Mouse (Mus musculus) heart, postnatal 10 days (tissue): Measurements from ENCODE around the gene Ush1g. TPM values are rescaled to one million over a fixed set of nuclear protein-coding genes. Genes with fewer than 3 reads are reported as not detected.
A peak's percentile ranks its signal among the peaks of the same experiment; 100 is the strongest.

ENCODE experiments used
- DNase-seq, 2 experiments: peaks; one replicate each; pipeline ENCODE4 v3.0.0; 2021
- intact Hi-C: fragments of 180-260 bp; cut with DNase I; formaldehyde crosslinking; loops from one replicate; pipeline ENCODE4 v1.15.1; 2025
- total RNA-seq, 2 experiments: library from RNA; stranded (reverse); gene quantifications; 2 replicates each; pipeline ENCODE4 v1.2.3; 2021

Gene Ush1g
- total RNA-seq, 2 experiments from 2014 or later = 0.07 to 0.12 TPM

- intact Hi-C loops = loop anchor here (5.0 kb wide), 2 partner anchors 52 to 192 kb away; no protein-coding TSS in a partner anchor
- DNase-seq = no peak
Measured at GRCm38 (mm10) chr11:115274178-115274577, 47.7 kb downstream of the Ush1g start.

GRCm38 (mm10) chr11:115273735-115274134 is 48.1 kb downstream of the Ush1g start:
- DNase-seq = no peak
- intact Hi-C loops = loop anchor here (5.0 kb wide), 2 partner anchors 51 to 191 kb away; no protein-coding TSS in a partner anchor

GRCm38 (mm10) chr11:115272894-115273498 is 48.8 kb downstream of the Ush1g start:
- intact Hi-C loops = loop anchor here (5.0 kb wide), 2 partner anchors 51 to 191 kb away; no protein-coding TSS in a partner anchor
- DNase-seq = no peak

- intact Hi-C loops = loop anchor here (2.0 to 5.0 kb wide), 3 partner anchors 49 to 189 kb away; no protein-coding TSS in a partner anchor
- DNase-seq = no peak
Measured at GRCm38 (mm10) chr11:115271481-115271880, 50.4 kb downstream of the Ush1g start.

- intact Hi-C loops = loop anchor here (2.0 to 5.0 kb wide), 3 partner anchors 49 to 189 kb away; no protein-coding TSS in a partner anchor
- DNase-seq = no peak
Measured at GRCm38 (mm10) chr11:115271052-115271451, 50.8 kb downstream of the Ush1g start.

- intact Hi-C loops = loop anchor here (1.0 to 5.0 kb wide), 4 partner anchors 48 to 188 kb away; no protein-coding TSS in a partner anchor
- peak; percentile 80 to 90 for DNase-seq
Measured at GRCm38 (mm10) chr11:115270148-115270861, 51.5 kb downstream of the Ush1g start.

GRCm38 (mm10) chr11:115269330-115270066 is 52.3 kb downstream of the Ush1g start:
- intact Hi-C loops = loop anchor here (1.0 to 5.0 kb wide), 4 partner anchors 47 to 187 kb away; no protein-coding TSS in a partner anchor
- no peak for DNase-seq

GRCm38 (mm10) chr11:115267958-115268357 is 53.9 kb downstream of the Ush1g start:
- no peak for DNase-seq
- intact Hi-C loops = no loop called here

GRCm38 (mm10) chr11:115267061-115267883 is 54.6 kb downstream of the Ush1g start, which contains the start of gene Grin2c:
Gene Grin2c (minus strand): TSS chr11:115267243.
- no peak for DNase-seq
- intact Hi-C loops = no loop called here

GRCm38 (mm10) chr11:115266400-115266778 is 55.5 kb downstream of the Ush1g start:
- intact Hi-C loops = no loop called here

GRCm38 (mm10) chr11:115265771-115266399 is 56.0 kb downstream of the Ush1g start:
- intact Hi-C loops = no loop called here
- no peak for DNase-seq

More at GRCm38 (mm10) chr11:115266400-115266778, 55.5 kb downstream of the Ush1g start:
- DNase-seq = no peak

Other genes with a start within 250 kb of the Ush1g start
- gene Rab37, start 230.6 kb downstream of the Ush1g start, total RNA-seq = 1 to 10 TPM; 1.4 to 1.6 TPM
- gene Cd300lf, start 188.0 kb downstream of the Ush1g start, total RNA-seq = under 1 TPM; 0.15 to 0.48 TPM
- 10 to 100 TPM; 11.9 to 17.4 TPM for gene Slc9a3r1, start 158.7 kb downstream of the Ush1g start, total RNA-seq
- 10 to 100 TPM; 10.9 TPM for gene Tmem104, start 134.6 kb downstream of the Ush1g start, total RNA-seq
- gene Nat9, start 134.2 kb downstream of the Ush1g start, total RNA-seq = 10 to 100 TPM; 14.8 to 19.9 TPM
- not detected for gene Grin2c, start 54.8 kb downstream of the Ush1g start, total RNA-seq
- 1 to 10 TPM; 7.7 to 9.1 TPM for gene Fdxr, start 45.0 kb downstream of the Ush1g start, total RNA-seq
- 1 to 10 TPM in 1 of 2 experiments, under 1 TPM in 1; 0.89 to 1.2 TPM for gene Fads6, start 24.4 kb downstream of the Ush1g start, total RNA-seq
- not detected for gene Otop2, start 14.9 kb downstream of the Ush1g start, total RNA-seq
- not detected for gene Otop3, start 12.7 kb upstream of the Ush1g start, total RNA-seq
- gene Hid1, start 45.7 kb upstream of the Ush1g start, total RNA-seq = 1 to 10 TPM; 6.9 to 7.1 TPM
- 10 to 100 TPM; 13.9 to 16.8 TPM for gene Cdr2l, start 59.9 kb upstream of the Ush1g start, total RNA-seq
- 100 to 1,000 TPM; 144 to 150 TPM for gene Mrpl58, start 81.7 kb upstream of the Ush1g start, total RNA-seq
- gene Atp5h, start 97.9 kb upstream of the Ush1g start, total RNA-seq = 1,000 to 10,000 TPM; 1,980 to 2,006 TPM
- gene Kctd2, start 98.1 kb upstream of the Ush1g start, total RNA-seq = 10 to 100 TPM; 22.7 to 26.7 TPM
- not detected for gene Trim80, start 118.5 kb upstream of the Ush1g start, total RNA-seq
- under 1 TPM; 0.15 to 0.57 TPM for gene Slc16a5, start 140.4 kb upstream of the Ush1g start, total RNA-seq
- 1 to 10 TPM; 2.3 to 2.6 TPM for gene Armc7, start 153.6 kb upstream of the Ush1g start, total RNA-seq
- 10 to 100 TPM; 24.6 to 26.7 TPM for gene Nt5c, start 169.8 kb upstream of the Ush1g start, total RNA-seq
- gene Jpt1, start 192.3 kb upstream of the Ush1g start, total RNA-seq = 100 to 1,000 TPM; 338 to 393 TPM
- gene Sumo2, start 214.2 kb upstream of the Ush1g start, total RNA-seq = 100 to 1,000 TPM; 217 to 251 TPM
- 10 to 100 TPM; 27.0 to 28.1 TPM for gene Nup85, start 242.4 kb upstream of the Ush1g start, total RNA-seq